Mouse (Mus musculus) heart, embryonic 12.5 days (tissue): ENCODE results near the gene Ece1. TPM values are rescaled to one million over a fixed set of nuclear protein-coding genes. Genes with fewer than 3 reads are reported as not detected.

Experiments used
- ATAC-seq: fragments of 200-750 bp; cut with Nextera tagmentation; 2 replicates; pipeline ENCODE4 v1.8.0; 2017; ENCODE audit warnings: moderate TSS enrichment, moderate library complexity; ENCODE audit not compliant: insufficient number of reproducible peaks, low FRiP score
- H3K27ac ChIP-seq: fragments of 300-500 bp; sonication (generic); 2 replicates; pipeline ENCODE4 v1.5.1; 2016; ENCODE audit warnings: mild to moderate bottlenecking, moderate library complexity; ENCODE audit not compliant: poor library complexity, severe bottlenecking
- H3K27me3 ChIP-seq: fragments of 300-500 bp; sonication (generic); replicated peaks from 2 replicates; pipeline ENCODE4 v1.6.1; 2016; ENCODE audit warnings: mild to moderate bottlenecking, moderate library complexity
- H3K36me3 ChIP-seq: fragments of 300-500 bp; sonication (generic); 2 replicates; pipeline ENCODE4 v1.6.1; 2016; ENCODE audit warnings: mild to moderate bottlenecking, moderate library complexity
- H3K4me1 ChIP-seq: fragments of 300-500 bp; sonication (generic); replicated peaks from 2 replicates; pipeline ENCODE4 v1.6.1; 2016; ENCODE audit warnings: mild to moderate bottlenecking
- H3K4me2 ChIP-seq: fragments of 300-500 bp; sonication (generic); 2 replicates; pipeline ENCODE4 v1.6.1; 2016; ENCODE audit warnings: mild to moderate bottlenecking, moderate library complexity
- H3K4me3 ChIP-seq: fragments of 300-500 bp; sonication (generic); 2 replicates; pipeline ENCODE4 v1.5.1; 2016; ENCODE audit warnings: mild to moderate bottlenecking
- H3K9ac ChIP-seq: fragments of 300-500 bp; sonication (generic); 2 replicates; pipeline ENCODE4 v1.6.1; 2016; ENCODE audit warnings: mild to moderate bottlenecking, moderate library complexity
- H3K9me3 ChIP-seq: fragments of 300-500 bp; sonication (generic); replicated peaks from 2 replicates; pipeline ENCODE4 v1.6.1; 2016; ENCODE audit warnings: mild to moderate bottlenecking, moderate library complexity
- WGBS: fragments of 180-500 bp; shearing (Covaris S2); methylation state at CpG from one replicate; pipeline ENCODE4 v1.1.7; 2016; 5-methylcytosine and 5-hydroxymethylcytosine counted together
- polyA plus RNA-seq: library from polyadenylated mRNA; unstranded; fragments of >200 nt; fragmentation: Nextera tagmentation; extraction: Ambion mirVana; gene quantifications from 2 replicates; pipeline ENCODE4 v1.2.1, GENCODE M21; 2016

Ece1 gene
- polyA plus RNA-seq, 1 experiment from 2014 or later: 122 TPM

DNA sequence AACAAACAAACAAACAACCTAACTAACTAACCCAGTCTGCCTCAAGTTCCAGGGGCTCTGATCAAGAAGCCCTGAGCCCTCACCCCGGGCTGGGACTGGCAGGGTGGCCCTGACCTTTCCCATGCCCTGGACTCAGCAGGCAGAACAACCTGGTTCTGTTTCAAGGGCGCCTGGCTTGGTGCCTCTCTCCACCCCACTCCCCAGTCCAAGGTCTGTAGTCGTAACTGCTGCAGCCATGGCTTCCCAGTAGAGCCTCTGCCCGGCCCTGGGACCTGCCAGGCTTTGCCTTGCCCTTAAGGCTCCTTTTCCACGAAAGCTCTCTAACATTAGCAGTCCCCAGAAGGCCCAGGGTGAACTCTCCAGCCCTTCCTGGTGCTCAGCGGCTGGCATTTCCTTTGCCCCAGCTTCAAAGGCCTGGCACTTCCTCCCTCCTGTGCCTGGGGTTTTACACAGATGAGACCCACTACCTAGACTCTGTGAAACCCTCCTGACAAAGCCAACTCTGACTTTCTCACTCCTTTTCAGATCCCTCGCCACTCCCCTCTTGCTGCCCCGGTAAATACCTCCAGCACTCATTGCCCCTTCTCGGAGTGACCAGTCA lies 6.2 kb upstream of the Ece1 start:
- Histone ChIP-seq H3K4me3 (no peak overlapping the region), H3K36me3 (no peaks in the 10 kb centered on the region), H3K27me3 (no peaks in the 10 kb centered on the region), H3K27ac (no peak overlapping the region), H3K9ac (peak overlapping the region; percentile 20; the same call in 1 of the 2 replicates), H3K4me2 (no peak overlapping the region), H3K4me1 (peaks cover 4% of the 10 kb centered on the region), H3K9me3 (no peaks in the 10 kb centered on the region)
- WGBS: 72% methylated on average over 9 of the region's 9 CpGs
- ATAC-seq: no peak

DNA sequence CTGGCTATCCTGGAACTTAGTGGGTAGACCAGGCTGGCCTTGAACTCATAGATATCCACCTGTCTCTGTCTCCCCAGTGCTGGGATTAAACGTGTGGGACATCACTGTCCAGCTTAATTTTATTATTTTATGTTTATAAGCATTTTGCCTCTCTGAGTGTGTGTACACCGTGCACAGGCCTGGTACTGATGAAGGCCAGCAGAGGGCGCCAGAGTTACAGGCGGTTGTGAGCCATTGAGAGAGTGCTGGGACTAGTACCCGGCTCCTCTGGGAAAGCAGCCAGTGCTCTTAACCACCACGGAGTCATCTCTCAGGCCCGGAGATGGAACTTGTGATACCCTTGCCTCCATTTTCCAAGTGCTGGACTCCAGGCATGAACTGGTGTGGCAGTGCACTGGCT lies 4.9 kb upstream of the Ece1 start:
- no peaks in the 10 kb centered on the region for H3K27me3 ChIP-seq
- no peak overlapping the region for H3K27ac ChIP-seq
- no peak overlapping the region for H3K9ac ChIP-seq
- no peak overlapping the region for H3K4me3 ChIP-seq
- H3K4me2 ChIP-seq: no peak overlapping the region
- no peak for ATAC-seq
- H3K36me3 ChIP-seq: no peaks in the 10 kb centered on the region
- H3K4me1 ChIP-seq: peaks cover 7% of the 10 kb centered on the region
- no peaks in the 10 kb centered on the region for H3K9me3 ChIP-seq
- WGBS: 29% methylated on average over 7 of the region's 7 CpGs

- Histone ChIP-seq H3K27ac (no peak overlapping the region), H3K4me2 (no peak overlapping the region), H3K9ac (no peak overlapping the region), H3K9me3 (no peaks in the 10 kb centered on the region), H3K4me1 (peaks cover 15% of the 10 kb centered on the region), H3K4me3 (no peak overlapping the region), H3K36me3 (no peaks in the 10 kb centered on the region), H3K27me3 (no peaks in the 10 kb centered on the region)
- ATAC-seq: no peak
- WGBS: 74% methylated on average over 2 of the region's 2 CpGs
These were observed 3.7 kb upstream of the Ece1 start for GRCm38 (mm10) chr4:137858371-137858770.

DNA sequence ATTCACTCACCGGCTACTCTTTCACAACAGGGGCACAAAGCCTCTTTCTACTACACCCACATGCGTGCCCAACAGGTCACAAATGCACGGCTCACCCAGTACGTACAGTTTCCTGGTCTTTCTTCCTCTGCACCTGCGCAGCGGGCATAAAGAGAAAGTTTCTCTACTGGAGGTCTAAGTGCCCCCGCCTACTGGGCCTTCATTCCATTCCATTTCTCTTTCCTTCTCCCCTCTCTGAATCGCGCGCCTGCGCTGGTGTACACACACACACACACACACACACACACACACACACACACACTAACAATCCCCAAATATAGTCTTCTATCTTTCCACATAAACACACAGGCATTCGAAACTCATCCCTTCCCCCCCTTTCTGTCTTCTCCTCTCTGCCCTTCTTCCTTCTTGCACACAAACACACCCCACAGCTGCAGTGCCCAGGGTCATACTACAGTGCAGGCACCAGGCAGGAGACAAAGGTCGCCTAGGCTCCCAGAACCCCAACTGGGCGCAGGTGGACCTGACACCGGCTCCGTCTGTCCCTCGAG lies 501 bp upstream of the Ece1 start:
- Histone ChIP-seq H3K27ac (no peak overlapping the region), H3K9me3 (no peaks in the 10 kb centered on the region), H3K4me1 (peaks cover 40% of the 10 kb centered on the region), H3K4me2 (peak overlapping the region; percentile 91), H3K9ac (peak overlapping the region; percentile 88), H3K4me3 (peak overlapping the region; percentile 87), H3K36me3 (no peaks in the 10 kb centered on the region), H3K27me3 (no peaks in the 10 kb centered on the region)
- peak; percentile 66 for ATAC-seq
- WGBS: 19% methylated on average over 17 of the region's 17 CpGs

- Histone ChIP-seq H3K9ac (peak overlapping the region; percentile 88), H3K4me2 (peak overlapping the region; percentile 91), H3K4me3 (peak overlapping the region; percentile 87), H3K27me3 (no peaks in the 10 kb centered on the region), H3K27ac (peak overlapping the region; percentile 34), H3K36me3 (no peaks in the 10 kb centered on the region), H3K4me1 (peaks cover 51% of the 10 kb centered on the region), H3K9me3 (no peaks in the 10 kb centered on the region)
- 0 out of 2 replicates have a peak, but pooled peaks have one; percentile 16 for ATAC-seq
- 10% methylated on average over 21 of the region's 21 CpGs for WGBS
These were observed 641 bp downstream of the Ece1 start for GRCm38 (mm10) chr4:137862516-137863240.

- H3K4me2 ChIP-seq: peak overlapping the region; percentile 91
- no peaks in the 10 kb centered on the region for H3K9me3 ChIP-seq
- whole genome bisulfite sequencing: 69% methylated on average over 4 of the region's 4 CpGs
- no peak overlapping the region for H3K27ac ChIP-seq
- ATAC-seq: no peak
- peak overlapping the region; percentile 87 for H3K4me3 ChIP-seq
- peak overlapping the region; percentile 58; the same call in 1 of the 2 replicates for H3K9ac ChIP-seq
- H3K36me3 ChIP-seq: no peaks in the 10 kb centered on the region
- no peaks in the 10 kb centered on the region for H3K27me3 ChIP-seq
- peaks cover 62% of the 10 kb centered on the region for H3K4me1 ChIP-seq
These were observed 2.0 kb downstream of the Ece1 start for GRCm38 (mm10) chr4:137864031-137864430.

DNA sequence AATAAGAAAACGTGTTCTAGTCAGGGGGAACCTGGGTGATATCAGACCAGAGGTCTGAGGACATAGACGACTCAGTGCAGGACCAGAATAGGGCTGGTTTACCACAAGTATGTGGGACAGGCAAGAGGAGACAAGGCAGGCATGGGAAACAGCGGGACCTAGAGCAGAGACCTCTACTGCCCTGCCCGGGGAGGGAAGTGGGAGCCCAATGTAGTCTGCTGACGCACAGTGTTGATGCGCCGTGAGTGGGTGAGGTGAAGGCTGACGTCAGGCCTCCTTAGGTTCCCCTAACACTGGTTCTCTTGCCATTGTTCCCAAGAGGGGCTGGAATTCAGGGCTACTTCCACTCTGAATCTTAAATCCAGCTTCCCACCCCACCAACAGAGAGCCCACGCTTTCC lies 2.7 kb downstream of the Ece1 start:
- peak overlapping the region; percentile 60; the same call in 1 of the 2 replicates for H3K27ac ChIP-seq
- 24% methylated on average over 9 of the region's 9 CpGs for WGBS
- H3K9me3 ChIP-seq: no peaks in the 10 kb centered on the region
- ATAC-seq: peak; percentile 37; the same call in 1 of the 2 replicates
- H3K9ac ChIP-seq: peak overlapping the region; percentile 58
- peak overlapping the region; percentile 91 for H3K4me2 ChIP-seq
- peaks cover 70% of the 10 kb centered on the region for H3K4me1 ChIP-seq
- peak overlapping the region; percentile 87 for H3K4me3 ChIP-seq
- no peaks in the 10 kb centered on the region for H3K36me3 ChIP-seq
- H3K27me3 ChIP-seq: no peaks in the 10 kb centered on the region

DNA sequence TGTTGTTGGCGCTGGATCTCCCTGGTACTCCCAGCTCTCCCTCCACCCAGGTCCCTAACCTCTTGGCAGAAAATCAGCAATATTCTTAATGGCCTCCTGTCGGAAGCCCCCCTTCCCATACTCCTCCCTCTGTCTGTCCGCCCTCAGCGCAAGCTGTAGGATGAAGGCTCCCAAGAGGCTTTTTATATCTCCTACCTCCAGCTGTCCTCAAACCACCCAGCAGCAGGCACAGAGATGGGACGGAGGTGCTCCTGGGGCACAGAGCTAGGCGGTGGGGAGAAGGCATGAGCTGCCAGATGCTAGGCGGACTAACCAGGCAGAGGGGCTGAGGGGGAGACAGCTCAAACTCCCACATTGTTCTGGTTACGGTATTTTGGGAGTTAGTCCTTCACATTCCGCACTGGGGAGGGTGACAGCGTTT lies 3.2 kb downstream of the Ece1 start:
- Histone ChIP-seq H3K27ac (no peak overlapping the region), H3K4me3 (peak overlapping the region; percentile 87), H3K9me3 (no peaks in the 10 kb centered on the region), H3K4me1 (peaks cover 74% of the 10 kb centered on the region), H3K36me3 (no peaks in the 10 kb centered on the region), H3K27me3 (no peaks in the 10 kb centered on the region), H3K9ac (peak overlapping the region; percentile 58), H3K4me2 (peak overlapping the region; percentile 91)
- no peak for ATAC-seq
- WGBS: 37% methylated on average over 10 of the region's 10 CpGs

DNA sequence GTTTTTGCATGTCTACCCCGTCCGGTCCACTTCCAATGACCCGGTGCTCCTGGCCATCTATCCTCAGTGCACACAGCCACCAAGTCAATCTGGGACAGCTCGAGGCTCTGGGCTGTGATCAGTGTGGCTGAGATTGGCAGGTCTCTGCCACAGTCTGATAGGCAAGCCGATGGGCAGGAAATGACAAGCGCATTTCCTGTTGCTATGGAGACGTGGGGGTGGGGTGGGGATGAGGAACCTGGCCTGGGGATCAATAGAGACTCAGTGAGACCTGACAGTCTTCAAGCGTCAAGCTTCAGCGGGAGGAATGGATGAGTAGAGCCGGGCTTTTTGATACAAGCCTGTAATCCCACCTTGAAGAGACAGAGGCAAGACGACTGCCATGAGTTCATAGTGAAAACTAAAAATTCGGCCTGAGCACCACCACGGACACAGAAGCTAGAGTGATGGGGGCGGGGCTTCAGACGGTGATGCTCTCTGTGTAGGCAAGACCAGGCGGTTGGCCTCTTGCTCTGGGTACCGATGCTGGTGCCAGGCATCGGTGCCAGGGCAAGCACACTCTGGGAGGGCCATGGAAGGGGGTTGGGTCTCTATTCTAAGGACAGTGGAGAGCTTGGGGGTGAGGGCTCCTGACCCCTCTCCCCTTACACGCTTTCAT lies 4.3 kb downstream of the Ece1 start:
- Histone ChIP-seq H3K4me2 (peak overlapping the region; percentile 91), H3K4me1 (peaks cover 81% of the 10 kb centered on the region), H3K9ac (no peak overlapping the region), H3K4me3 (no peak overlapping the region), H3K36me3 (no peaks in the 10 kb centered on the region), H3K9me3 (no peaks in the 10 kb centered on the region), H3K27ac (no peak overlapping the region), H3K27me3 (no peaks in the 10 kb centered on the region)
- 44% methylated on average over 19 of the region's 19 CpGs for WGBS
- ATAC-seq: no peak

DNA sequence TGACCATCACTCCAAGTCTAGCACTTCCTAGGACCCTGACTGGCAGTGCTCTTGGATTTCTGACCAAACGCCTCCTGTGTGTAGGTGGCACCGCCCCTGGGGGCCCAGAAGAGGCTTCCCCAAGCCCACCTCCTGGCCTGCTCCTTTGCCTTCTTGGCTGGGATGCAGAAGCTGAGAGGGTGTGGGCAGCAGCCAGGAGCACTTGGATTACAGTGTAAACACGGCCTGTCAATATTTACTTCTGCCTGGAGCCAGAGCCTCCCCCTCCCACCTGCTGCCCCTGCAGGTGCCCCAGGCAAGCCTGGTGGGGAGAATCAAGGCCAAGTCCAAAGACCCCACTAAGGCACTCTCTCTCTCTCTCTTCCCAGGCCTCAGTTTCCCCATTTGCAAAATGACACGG lies 5.2 kb downstream of the Ece1 start:
- H3K27ac ChIP-seq: no peak overlapping the region
- no peak for ATAC-seq

DNA sequence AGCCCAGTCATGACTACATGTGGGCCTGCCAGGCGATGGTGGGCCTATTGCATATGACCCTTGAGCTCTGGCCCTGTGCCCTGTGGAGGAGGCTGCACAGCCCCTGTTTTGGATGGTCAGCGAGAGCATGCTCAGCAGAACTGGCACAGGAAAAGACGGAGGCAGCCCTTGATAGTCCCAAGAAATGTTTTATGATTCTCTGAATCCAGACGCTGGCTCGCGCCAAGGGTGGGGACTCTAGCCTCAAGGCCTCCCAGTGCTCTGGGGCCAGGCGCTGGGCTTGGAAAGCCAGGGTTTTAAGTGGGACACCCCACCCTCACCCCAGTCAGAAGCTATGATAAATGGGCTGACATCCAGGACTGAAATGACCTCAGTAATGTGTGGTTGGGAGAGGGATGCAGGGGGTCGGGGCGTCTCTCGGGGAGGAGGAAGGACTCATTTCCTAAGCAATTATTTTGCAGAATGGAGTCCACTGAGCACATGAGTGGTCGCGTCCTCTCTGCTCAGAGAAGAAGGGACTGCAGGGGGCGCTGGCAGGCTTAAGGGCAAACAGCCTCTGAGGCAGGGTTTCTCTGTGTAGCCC lies 5.7 kb downstream of the Ece1 start:
- WGBS: 72% methylated on average over 13 of the region's 13 CpGs
- H3K4me2 ChIP-seq: no peak overlapping the region
- H3K36me3 ChIP-seq: no peaks in the 10 kb centered on the region; the same call in 1 of the 2 replicates
- H3K9me3 ChIP-seq: no peaks in the 10 kb centered on the region
- no peak overlapping the region for H3K27ac ChIP-seq
- ATAC-seq: no peak
- no peaks in the 10 kb centered on the region for H3K27me3 ChIP-seq
- H3K4me3 ChIP-seq: no peak overlapping the region
- H3K9ac ChIP-seq: no peak overlapping the region
- peaks cover 81% of the 10 kb centered on the region for H3K4me1 ChIP-seq

More for the DNA sequence above, 5.2 kb downstream of the Ece1 start:
- no peak overlapping the region for H3K9ac ChIP-seq
- no peaks in the 10 kb centered on the region for H3K9me3 ChIP-seq
- peaks cover 83% of the 10 kb centered on the region for H3K4me1 ChIP-seq
- WGBS: 61% methylated on average over 4 of the region's 4 CpGs
- H3K36me3 ChIP-seq: no peaks in the 10 kb centered on the region; the same call in 1 of the 2 replicates
- no peak overlapping the region for H3K4me3 ChIP-seq
- no peaks in the 10 kb centered on the region for H3K27me3 ChIP-seq
- no peak overlapping the region for H3K4me2 ChIP-seq
